Mouse (Mus musculus) embryonic facial prominence, embryonic 10.5 days (tissue): Measurements from ENCODE around the gene Lrig1. TPM values are rescaled to one million over a fixed set of nuclear protein-coding genes. Genes with fewer than 3 reads are reported as not detected.
A peak's percentile ranks its signal among the peaks of the same experiment; 100 is the strongest.

Source experiments
- DNase-seq: peaks from one replicate; pipeline ENCODE4 v3.0.0-alpha.2; 2017; ENCODE audit warnings: low spot score
- H3K27ac ChIP-seq: fragments of 300-500 bp; sonication (generic); replicated peaks from 2 replicates; pipeline ENCODE4 v1.5.1; 2016; ENCODE audit warnings: mild to moderate bottlenecking
- H3K27me3 ChIP-seq: fragments of 300-500 bp; sonication (generic); replicated peaks from 2 replicates; pipeline ENCODE4 v1.6.1; 2016; ENCODE audit warnings: low read depth, mild to moderate bottlenecking; ENCODE audit not compliant: poor library complexity, severe bottlenecking
- H3K36me3 ChIP-seq: fragments of 300-500 bp; sonication (generic); replicated peaks from 2 replicates; pipeline ENCODE4 v1.6.1; 2016; ENCODE audit warnings: mild to moderate bottlenecking, moderate library complexity
- H3K4me1 ChIP-seq: fragments of 300-500 bp; sonication (generic); 2 replicates; pipeline ENCODE4 v1.6.1; 2016
- H3K4me3 ChIP-seq: fragments of 300-500 bp; sonication (generic); 2 replicates; pipeline ENCODE4 v1.5.1; 2016; ENCODE audit warnings: mild to moderate bottlenecking, moderate library complexity
- H3K9me3 ChIP-seq: fragments of 300-500 bp; sonication (generic); 2 replicates; pipeline ENCODE4 v1.6.1; 2016; ENCODE audit warnings: mild to moderate bottlenecking
- WGBS: fragments of 180-500 bp; shearing (Covaris S2); methylation state at CpG from one replicate; pipeline ENCODE4 v1.1.7; 2016; 5-methylcytosine and 5-hydroxymethylcytosine counted together
- polyA plus RNA-seq: library from polyadenylated mRNA; unstranded; fragments of >200 nt; fragmentation: Nextera tagmentation; extraction: Ambion mirVana; gene quantifications from 2 replicates; pipeline ENCODE4 v1.2.1, GENCODE M21; 2016

The Lrig1 gene
- polyA plus RNA-seq, 1 experiment from 2014 or later, result 11.8 TPM

- no peak overlapping the region for H3K27ac ChIP-seq
- peaks cover 8% of the 10 kb centered on the region; the same call in 1 of the 2 replicates for H3K27me3 ChIP-seq
- DNase-seq, result no peak
These were observed 17.7 kb downstream of the Lrig1 start for GRCm38 (mm10) chr6:94682270-94682618.

GRCm38 (mm10) chr6:94681446-94682269, 18.3 kb downstream of the Lrig1 start:
- 59% methylated on average over 15 of the region's 15 CpGs for WGBS
- no peaks in the 10 kb centered on the region for H3K9me3 ChIP-seq
- H3K4me1 ChIP-seq, result peaks cover 89% of the 10 kb centered on the region
- no peak overlapping the region for H3K4me3 ChIP-seq
- peaks cover 3% of the 10 kb centered on the region; the same call in 1 of the 2 replicates for H3K36me3 ChIP-seq
- H3K27ac ChIP-seq, result no peak overlapping the region
- no peak for DNase-seq
- H3K27me3 ChIP-seq, result peaks cover 8% of the 10 kb centered on the region; the same call in 1 of the 2 replicates

More at GRCm38 (mm10) chr6:94682270-94682618, 17.7 kb downstream of the Lrig1 start:
- Histone ChIP-seq H3K9me3 (no peaks in the 10 kb centered on the region), H3K4me3 (no peak overlapping the region), H3K36me3 (peaks cover 3% of the 10 kb centered on the region; the same call in 1 of the 2 replicates), H3K4me1 (peaks cover 88% of the 10 kb centered on the region)
- WGBS, result 67% methylated on average over 6 of the region's 6 CpGs

DNA sequence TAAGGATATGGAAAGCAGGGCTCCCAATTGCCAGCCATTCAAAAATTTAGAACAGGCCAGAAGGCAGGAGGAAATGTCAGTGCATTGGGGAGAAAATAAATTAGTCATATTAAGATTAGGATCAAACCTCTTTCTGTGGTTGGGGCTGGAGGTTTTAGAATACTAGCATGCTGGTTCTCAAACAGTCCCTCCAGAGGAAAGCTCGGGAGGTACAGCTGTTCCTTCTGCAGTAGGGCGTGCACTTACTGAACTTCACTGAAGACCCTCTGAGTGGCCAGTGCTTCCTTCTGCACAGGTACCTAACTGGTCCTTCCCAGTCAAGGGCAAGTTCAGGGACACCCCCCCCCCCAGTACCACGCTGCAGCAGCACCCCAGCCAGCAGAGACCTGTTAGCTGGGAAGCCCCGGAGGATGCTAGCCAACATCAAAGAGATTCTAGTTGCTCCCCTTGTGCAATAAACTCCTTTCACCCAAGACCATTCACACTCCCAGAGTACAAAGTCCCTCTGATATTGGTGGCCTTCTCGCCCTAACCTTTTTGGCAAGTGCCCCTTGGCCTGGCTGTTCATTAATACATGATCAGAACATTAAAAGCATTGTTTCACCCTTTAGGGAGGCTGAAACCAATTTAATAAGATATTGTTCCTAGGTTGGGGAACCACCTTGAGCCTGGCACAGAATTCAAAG, 19.1 kb downstream of the Lrig1 start:
- WGBS, result 70% methylated on average over 5 of the region's 5 CpGs
- peaks cover 12% of the 10 kb centered on the region; the same call in 1 of the 2 replicates for H3K27me3 ChIP-seq
- H3K36me3 ChIP-seq, result peaks cover 3% of the 10 kb centered on the region; the same call in 1 of the 2 replicates
- H3K27ac ChIP-seq, result no peak overlapping the region
- peaks cover 90% of the 10 kb centered on the region for H3K4me1 ChIP-seq
- DNase-seq, result no peak
- no peak overlapping the region for H3K4me3 ChIP-seq
- H3K9me3 ChIP-seq, result no peaks in the 10 kb centered on the region

GRCm38 (mm10) chr6:94679249-94679648, 20.7 kb downstream of the Lrig1 start:
- Histone ChIP-seq H3K36me3 (peaks cover 3% of the 10 kb centered on the region; the same call in 1 of the 2 replicates), H3K27ac (no peak overlapping the region), H3K4me3 (no peak overlapping the region), H3K27me3 (peaks cover 8% of the 10 kb centered on the region), H3K9me3 (no peaks in the 10 kb centered on the region), H3K4me1 (peaks cover 91% of the 10 kb centered on the region)
- no peak for DNase-seq
- WGBS, result 94% methylated on average over 1 of the region's 1 CpGs

DNA sequence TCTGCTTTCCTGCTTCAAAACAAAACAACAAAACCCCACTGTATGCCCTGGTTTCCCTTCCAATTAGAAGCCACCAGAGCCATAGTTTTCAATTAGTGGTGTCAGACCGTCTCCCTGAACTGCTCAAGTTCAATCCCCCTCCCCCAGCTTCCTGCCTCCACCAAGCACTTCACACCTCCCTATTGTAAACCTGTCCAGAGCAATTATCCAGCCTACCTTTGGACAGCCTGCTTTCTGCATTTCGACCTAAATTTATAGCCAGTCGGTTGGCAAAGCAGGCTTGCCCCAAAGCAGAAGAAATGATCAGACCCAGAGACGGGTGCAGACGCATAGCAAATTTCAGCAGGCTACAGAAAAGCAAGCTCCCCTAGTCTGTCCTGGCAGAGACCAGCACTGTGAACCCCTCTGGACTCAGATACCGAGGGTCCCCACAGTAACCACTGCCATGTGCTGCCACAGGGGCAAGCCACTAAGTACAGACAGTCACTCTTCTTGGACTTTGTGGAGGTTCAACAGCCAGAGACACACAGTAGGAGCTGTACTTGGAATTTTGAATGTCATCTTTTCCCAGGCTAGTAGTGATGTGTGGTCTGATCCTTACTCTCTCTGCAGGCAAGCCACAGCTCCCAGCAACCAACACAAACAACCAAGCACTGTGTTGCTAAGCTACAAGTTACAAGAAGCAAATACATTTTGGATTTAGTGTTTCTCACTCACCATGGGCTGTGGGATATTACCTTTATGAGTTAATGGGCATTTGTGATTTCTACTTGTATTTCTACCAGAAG, 21.4 kb downstream of the Lrig1 start:
- H3K36me3 ChIP-seq, result no peaks in the 10 kb centered on the region
- H3K4me1 ChIP-seq, result peaks cover 90% of the 10 kb centered on the region
- WGBS, result 37% methylated on average over 6 of the region's 6 CpGs
- no peak overlapping the region; the same call in 1 of the 2 replicates for H3K27ac ChIP-seq
- H3K27me3 ChIP-seq, result peaks cover 3% of the 10 kb centered on the region
- no peaks in the 10 kb centered on the region for H3K9me3 ChIP-seq
- no peak for DNase-seq
- no peak overlapping the region for H3K4me3 ChIP-seq

DNA sequence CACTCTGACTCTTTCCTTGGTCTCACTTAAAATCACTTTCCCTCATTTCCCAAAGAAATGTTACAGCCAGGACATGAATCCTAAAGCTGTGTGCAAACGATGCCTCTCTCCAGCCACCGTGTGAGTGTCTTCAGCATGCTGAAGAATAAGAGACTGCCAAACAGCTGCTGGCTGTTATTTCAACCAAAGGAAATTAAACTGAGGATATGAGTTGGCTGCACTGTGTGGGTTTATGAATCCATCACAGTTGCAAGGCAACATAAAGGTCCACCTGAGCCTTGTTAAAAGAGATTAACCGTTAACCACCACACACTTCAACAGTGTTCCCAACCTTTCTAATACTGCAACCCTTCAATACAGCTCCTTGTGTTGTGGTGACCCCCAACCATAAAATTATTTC, 22.5 kb downstream of the Lrig1 start:
- H3K4me3 ChIP-seq, result no peak overlapping the region
- no peak for DNase-seq
- H3K36me3 ChIP-seq, result no peaks in the 10 kb centered on the region
- H3K4me1 ChIP-seq, result peaks cover 88% of the 10 kb centered on the region
- no peak overlapping the region; the same call in 1 of the 2 replicates for H3K27ac ChIP-seq
- WGBS, result 71% methylated on average over 3 of the region's 3 CpGs
- no peaks in the 10 kb centered on the region for H3K9me3 ChIP-seq
- H3K27me3 ChIP-seq, result peaks cover 3% of the 10 kb centered on the region

DNA sequence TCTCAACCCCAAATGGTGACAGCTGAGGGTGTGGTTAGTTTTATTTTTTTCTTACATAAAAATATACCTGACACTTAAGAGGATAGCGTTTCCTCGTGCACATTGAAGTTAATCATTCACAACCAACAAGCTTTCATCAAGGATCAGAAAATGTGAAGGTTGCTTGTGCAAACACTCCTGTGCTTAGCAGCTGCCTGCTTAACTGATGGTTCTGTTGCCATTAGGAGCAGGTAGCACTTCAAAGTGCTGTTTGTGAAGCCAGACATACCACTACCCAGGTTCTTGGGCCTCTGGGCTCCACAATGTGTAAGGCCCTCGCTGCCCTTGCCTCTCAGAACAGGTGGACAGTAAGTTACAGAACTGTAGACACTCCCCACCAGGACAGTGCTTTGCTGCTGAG, 23.1 kb downstream of the Lrig1 start:
- Histone ChIP-seq H3K9me3 (no peaks in the 10 kb centered on the region), H3K4me3 (no peak overlapping the region), H3K36me3 (no peaks in the 10 kb centered on the region), H3K4me1 (peaks cover 82% of the 10 kb centered on the region), H3K27ac (no peak overlapping the region; the same call in 1 of the 2 replicates), H3K27me3 (peaks cover 3% of the 10 kb centered on the region)
- whole genome bisulfite sequencing, result 80% methylated on average over 3 of the region's 3 CpGs
- no peak for DNase-seq

GRCm38 (mm10) chr6:94676300-94676699, 23.7 kb downstream of the Lrig1 start:
- Histone ChIP-seq H3K27me3 (peaks cover 3% of the 10 kb centered on the region), H3K27ac (no peak overlapping the region), H3K36me3 (no peaks in the 10 kb centered on the region), H3K4me1 (peaks cover 76% of the 10 kb centered on the region), H3K9me3 (no peaks in the 10 kb centered on the region), H3K4me3 (no peak overlapping the region)
- DNase-seq, result no peak
- WGBS, result 71% methylated on average over 7 of the region's 7 CpGs

DNA sequence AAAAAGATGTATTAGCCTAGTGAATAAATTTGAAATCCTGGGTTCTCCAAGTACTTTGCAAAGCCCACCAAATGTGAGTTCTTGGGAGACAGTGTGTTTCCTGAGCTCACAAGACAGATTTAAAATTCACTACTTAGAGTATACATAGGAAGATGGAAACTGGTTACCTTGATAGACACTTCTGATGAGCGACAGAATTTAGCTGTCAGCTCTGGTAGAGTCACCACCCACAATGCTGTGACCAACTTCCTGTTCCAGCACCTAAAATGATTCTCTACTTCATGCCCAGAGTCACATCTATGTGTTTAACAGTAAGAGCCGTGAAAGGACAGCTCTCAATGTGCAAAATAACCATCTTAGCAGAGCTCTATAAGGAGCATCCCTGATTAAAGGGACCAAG, 27.5 kb downstream of the Lrig1 start:
- H3K9me3 ChIP-seq, result no peaks in the 10 kb centered on the region
- no peaks in the 10 kb centered on the region for H3K36me3 ChIP-seq
- peaks cover 3% of the 10 kb centered on the region; the same call in 1 of the 2 replicates for H3K27me3 ChIP-seq
- no peak overlapping the region for H3K4me3 ChIP-seq
- WGBS, result 82% methylated on average over 2 of the region's 2 CpGs
- peaks cover 68% of the 10 kb centered on the region for H3K4me1 ChIP-seq
- DNase-seq, result no peak
- H3K27ac ChIP-seq, result no peak overlapping the region

- Histone ChIP-seq H3K9me3 (no peaks in the 10 kb centered on the region), H3K4me1 (peaks cover 67% of the 10 kb centered on the region), H3K27ac (no peak overlapping the region), H3K36me3 (no peaks in the 10 kb centered on the region), H3K4me3 (no peak overlapping the region), H3K27me3 (no peaks in the 10 kb centered on the region)
- WGBS, result 68% methylated on average over 6 of the region's 6 CpGs
- DNase-seq, result no peak
These were observed 30.6 kb downstream of the Lrig1 start for GRCm38 (mm10) chr6:94669370-94669769.

- Histone ChIP-seq H3K4me3 (peak overlapping the region; percentile 6; the same call in 1 of the 2 replicates), H3K36me3 (peaks cover 3% of the 10 kb centered on the region; the same call in 1 of the 2 replicates), H3K27me3 (no peaks in the 10 kb centered on the region), H3K4me1 (peaks cover 62% of the 10 kb centered on the region), H3K27ac (peak overlapping the region; percentile 25; the same call in 1 of the 2 replicates), H3K9me3 (no peaks in the 10 kb centered on the region)
- 34% methylated on average over 13 of the region's 13 CpGs for WGBS
- DNase-seq, result no peak
These were observed 31.6 kb downstream of the Lrig1 start for GRCm38 (mm10) chr6:94668204-94668863.

- Histone ChIP-seq H3K27ac (no peak overlapping the region), H3K27me3 (no peaks in the 10 kb centered on the region), H3K36me3 (peaks cover 11% of the 10 kb centered on the region; the same call in 1 of the 2 replicates), H3K9me3 (no peaks in the 10 kb centered on the region), H3K4me1 (peaks cover 61% of the 10 kb centered on the region), H3K4me3 (no peak overlapping the region)
- 81% methylated on average over 4 of the region's 4 CpGs for WGBS
- no peak for DNase-seq
These were observed 32.8 kb downstream of the Lrig1 start for GRCm38 (mm10) chr6:94667131-94667530.
